Mouse (Mus musculus) embryo, embryonic 11 days (tissue): Measurements from ENCODE around the gene Akt1s1.
A peak's percentile ranks its signal among the peaks of the same experiment; 100 is the strongest.

ENCODE experiments used
- DNase-seq: peaks from one replicate; pipeline ENCODE4 v3.0.0-alpha.2; 2015

The Akt1s1 gene

DNA sequence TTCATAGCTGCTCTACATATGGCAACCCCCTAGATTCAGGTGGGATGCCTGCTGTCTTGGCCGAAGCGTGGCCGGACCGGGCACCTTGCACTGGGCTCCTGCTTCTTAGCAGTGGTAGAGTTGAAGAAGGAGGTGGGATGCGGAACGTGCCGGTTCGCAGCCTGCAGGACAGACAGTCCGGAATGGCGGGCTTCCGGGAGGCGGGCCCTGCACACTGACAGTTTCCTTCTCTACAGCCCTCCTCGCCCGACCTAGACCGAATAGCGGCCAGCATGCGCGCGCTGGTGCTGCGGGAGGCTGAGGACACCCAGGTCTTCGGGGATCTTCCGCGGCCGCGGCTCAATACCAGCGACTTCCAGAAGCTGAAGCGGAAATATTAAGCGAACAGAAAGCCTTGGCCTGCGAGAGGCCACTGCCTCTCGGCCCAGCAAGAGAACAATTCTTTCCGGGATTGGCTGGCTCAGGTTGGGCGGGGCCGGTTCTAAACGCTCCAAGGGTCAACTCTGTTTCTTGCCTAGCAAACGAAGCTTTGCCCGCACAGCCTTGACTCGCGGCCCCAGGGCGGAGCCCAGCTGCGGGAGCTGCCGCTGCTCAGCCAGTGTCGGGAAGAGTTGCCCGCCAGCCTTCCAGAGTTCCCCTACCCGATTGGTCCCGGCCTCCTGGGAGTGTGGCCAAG lies 5.7 kb downstream of the Akt1s1 start:
- DNase-seq: peak; percentile 88

DNA sequence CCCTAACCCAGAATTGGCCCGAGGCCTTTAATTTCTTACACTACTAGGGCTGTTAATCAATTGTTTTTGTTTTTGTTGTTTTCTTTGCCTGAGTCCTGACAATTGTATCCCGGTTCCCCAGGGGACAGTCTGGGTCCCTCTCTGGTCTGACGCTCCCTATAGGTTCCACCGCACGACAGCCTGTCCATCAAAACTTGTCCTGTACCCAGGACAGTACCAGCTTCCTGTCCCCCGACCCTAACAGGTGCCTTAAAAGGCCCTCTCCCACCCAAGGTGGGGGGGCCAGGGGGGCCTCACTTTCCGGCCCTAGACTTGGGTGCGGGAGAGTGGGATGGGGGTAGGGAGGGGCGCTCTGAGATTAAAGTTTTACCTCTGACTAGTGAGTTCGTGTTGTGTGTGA lies 6.2 kb downstream of the Akt1s1 start:
- DNase-seq: no peak

DNA sequence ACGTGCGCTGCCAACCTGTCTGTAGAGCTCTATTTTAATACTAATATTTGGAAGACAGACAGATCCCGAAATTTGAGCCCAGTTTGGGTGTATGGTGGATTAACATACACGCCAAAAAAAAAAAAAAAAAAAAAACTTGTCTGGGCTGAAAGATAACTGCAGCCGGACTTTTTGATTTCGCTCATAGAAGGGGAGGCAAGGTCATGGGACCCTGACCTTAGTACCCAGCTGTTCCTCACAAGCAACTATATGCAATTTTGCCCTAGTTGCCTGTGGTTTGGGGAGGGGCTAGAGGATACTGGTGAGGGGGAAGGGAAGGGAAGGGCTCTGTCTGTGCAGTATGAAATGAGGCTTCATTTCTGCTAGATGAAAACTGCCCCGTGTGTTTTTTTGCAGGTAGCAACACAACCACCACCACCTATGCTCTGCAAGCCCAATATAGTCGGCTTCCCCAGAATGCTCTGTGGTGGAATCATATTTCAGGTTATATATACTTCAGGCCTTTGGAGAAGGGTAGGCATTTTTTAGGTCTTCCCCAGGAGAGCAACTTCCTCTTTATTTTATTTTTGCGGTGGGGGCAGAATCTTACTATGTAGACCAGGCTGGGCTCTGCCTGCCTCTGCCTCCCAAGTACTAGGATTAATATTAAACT lies 7.6 kb downstream of the Akt1s1 start:
- DNase-seq: no peak

DNA sequence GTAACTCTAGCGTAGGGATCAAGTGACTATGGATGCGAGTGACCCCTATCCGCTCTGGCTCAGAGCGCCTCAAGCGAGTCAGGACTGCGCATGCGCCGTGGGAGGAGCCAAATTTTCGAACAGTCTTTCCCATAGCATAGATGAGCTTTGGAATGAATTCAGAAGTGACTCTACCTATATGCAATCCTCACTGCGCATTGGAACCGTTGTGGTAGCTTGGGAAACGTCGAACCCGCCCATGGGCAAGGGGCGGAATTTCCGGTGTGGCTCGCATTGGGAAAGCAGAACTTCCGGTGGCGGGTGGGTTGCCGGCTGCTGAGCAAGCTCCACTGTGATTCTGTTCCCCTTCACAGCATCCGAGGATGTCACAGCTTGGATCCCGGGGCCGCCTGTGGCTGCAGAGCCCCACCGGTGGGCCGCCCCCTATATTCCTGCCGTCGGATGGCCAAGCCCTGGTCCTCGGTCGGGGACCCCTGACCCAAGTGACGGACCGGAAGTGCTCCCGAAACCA lies 8.3 kb downstream of the Akt1s1 start, which contains the start of gene Pnkp:
Gene Pnkp (plus strand): TSS at position 98 of the 511 bp plus-strand sequence.
- DNase-seq: peak; percentile 93

DNA sequence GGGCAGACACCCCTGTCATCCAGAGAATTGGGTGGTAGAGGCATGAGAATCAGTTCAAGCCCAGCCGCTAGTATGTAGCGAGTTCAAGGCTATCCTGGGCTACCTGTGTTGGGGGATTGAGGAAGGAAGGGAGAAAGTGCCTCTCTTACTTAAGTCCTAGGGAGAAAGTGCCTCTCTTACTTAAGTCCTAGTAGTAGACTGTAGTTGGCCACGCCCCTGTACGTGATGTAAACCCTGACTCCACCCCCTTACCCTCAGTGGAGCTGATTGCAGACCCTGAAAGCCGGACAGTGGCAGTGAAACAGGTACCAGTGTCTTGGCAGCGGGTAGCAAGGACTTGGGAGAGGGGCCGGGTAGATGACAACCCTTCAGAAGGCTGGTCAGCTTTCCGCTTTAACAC lies 9.1 kb downstream of the Akt1s1 start:
- peak; percentile 59 for DNase-seq

DNA sequence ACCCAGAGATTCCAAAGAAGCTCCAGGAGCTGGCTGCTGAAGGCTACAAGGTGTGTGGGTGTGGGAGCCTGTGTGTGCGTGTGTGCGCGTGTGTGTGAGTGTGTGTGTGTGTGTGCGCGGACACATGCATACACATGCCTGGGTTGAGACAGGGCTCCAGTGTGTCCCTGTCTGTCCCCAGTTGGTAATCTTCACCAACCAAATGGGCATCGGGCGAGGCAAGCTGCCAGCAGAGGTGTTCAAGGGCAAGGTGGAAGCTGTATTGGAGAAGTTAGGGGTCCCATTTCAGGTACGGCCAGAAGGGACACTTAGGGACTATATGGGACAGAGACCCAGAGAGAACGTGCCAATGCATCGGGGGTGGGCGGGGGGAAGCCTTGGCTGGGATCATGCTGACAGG lies 11.1 kb downstream of the Akt1s1 start:
- DNase-seq: no peak

DNA sequence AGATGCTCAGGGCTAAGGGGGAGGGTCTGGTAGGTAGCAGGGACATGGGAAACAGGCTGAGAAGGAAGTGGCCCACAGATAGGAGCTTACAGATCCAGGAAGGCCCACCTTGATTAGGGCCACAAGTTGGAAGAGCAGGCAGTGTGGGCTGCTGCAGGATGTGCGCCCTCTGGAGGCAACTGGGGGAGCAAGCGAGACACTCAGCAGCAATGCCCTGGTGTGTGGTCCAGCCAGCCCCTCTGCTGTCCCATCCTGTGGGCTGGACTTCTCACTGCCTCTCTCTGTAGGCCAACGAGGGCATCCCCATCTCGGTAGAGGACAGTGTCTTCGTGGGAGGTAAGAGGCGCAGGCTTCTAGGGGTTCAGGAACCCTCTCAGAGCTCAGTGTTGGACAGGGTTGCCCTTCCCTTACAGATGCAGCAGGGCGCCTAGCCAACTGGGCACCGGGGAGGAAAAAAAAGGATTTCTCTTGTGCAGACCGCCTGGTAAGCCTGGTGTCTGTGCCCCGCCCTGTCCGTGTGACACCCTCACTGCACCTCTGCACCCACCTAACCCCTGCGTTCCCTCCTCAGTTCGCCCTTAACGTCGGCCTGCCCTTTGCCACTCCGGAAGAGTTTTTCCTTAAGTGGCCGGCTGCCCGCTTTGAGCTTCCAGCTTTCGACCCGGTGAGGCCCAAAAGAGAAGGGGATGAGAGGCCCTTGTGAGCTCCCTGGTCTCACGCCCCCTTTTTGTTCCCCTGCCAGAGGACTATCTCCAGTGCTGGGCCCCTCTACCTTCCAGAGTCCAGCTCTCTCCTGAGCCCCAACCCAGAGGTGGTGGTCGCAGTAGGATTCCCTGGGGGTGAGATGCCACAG lies 12.0 kb downstream of the Akt1s1 start:
- DNase-seq: peak; percentile 84

DNA sequence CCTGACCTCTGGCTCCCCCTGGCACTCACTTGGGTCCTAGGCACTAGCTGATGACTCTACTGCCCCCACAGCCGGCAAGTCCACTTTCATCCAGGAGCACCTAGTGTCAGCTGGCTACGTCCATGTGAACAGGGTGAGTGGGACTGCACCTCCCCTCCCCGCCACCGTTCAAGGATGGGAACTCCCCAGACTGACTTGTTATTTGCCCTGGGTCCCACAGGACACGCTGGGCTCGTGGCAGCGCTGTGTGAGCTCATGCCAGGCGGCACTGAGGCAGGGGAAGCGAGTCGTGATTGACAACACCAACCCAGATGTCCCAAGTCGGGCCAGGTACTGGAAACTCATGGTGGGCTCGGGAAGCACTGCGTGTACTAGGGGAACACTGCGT lies 12.6 kb downstream of the Akt1s1 start:
- DNase-seq: no peak

DNA sequence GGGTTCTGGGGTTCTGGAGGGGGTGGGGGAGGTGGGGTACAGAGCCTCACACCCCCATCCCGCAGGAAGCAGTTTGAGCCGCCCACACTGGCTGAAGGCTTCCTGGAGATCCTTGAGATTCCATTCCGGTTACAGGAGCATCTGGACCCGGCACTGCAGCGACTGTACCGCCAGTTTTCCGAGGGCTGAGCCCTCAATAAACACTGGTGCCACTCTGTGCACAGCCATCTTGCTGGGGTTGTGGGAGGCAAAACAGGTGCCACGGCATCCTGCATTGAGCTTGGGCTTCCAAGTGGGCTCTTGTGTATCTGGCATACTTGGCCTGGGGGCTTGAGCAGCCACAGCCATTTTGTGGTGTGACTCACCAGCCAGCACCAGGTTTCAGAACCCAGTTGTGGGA lies 13.6 kb downstream of the Akt1s1 start:
- DNase-seq: no peak

DNA sequence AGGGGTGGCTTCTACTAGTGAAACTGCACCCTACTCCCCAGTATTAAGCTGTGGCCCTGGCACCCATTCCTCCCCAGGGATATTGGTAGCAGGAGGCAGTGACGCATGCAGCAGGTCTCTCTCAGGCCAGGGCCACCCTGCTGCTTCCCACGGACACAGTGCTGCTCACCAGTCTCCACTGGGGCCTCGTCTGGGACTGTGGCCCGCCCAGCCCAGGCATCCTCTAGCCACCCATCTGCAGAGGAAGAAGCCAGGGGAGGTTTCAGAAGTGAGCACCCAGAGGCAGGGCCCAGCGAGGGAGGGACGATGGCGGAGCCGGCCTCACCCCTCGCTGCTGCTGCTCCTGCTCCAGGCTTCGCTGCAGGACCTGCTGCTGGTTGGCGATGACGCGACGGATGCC lies 14.4 kb downstream of the Akt1s1 start:
- DNase-seq: no peak

DNA sequence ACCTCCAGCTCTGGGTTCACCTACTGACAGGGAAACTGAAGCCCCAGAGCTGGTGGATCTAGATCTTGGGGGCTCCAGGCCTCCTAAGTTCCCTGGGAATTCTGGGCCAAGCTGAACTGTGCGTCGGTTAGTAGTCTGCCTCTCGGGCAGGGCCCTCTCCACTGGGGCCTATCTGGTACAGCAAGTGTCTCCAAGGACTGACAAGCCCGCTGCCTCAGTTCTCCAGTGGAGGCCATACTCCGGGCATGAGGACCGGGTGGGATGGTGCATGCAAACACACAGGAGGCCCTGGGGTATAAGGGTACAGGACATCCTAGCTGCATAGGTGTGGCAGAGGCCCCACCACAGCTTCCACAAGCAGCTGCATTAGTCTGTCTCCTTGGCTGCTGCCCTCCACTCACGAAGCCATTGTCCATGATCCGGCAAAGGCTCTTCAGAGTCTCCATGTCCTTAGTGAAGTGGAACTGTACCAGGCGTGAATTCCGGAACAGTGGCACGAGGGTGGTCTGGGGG lies 15.2 kb downstream of the Akt1s1 start:
- DNase-seq: no peak

DNA sequence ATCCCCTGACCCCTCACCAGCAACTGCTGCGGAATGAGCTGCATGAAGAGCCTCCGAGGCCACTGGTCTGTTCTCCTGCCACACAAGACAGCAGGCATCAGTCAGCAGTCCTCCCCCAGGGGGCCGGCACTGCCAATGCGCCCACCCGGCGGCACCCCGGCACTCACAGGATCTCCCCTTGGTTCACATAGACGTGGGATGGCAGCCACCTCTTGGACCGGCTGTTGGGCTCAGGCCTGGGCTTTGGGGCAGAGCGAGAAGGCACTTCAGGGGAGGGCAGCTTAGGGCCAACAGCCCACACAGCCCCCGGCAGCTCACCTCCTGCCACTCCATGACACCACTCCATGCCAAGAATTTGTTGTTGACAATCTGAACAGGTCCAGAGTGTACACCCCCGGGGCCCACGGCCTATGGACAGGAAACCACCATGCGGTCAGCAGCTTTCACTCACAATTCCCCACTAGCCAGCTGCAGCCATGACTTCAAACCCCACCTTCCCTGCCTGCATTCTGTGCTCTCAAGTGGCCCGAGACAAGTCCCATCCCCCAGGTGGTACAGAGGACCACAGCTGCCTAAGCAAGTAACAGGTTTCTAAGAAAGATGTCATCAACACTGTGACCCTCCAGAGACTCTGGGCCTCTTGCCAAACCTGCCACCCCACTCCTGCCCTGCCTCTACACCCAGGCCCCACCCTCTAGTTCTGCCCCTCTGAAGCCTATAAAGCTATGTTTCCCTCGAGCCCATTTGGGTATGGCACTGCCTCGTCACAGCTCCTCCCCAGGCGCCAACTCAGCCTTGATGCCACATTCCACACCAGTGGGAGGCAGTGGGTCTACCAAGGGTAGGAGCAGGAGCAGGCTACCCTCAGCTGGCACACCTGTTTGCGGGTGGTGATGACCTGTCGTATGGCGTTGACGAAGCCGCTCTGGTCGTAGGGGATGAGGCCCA lies 16.1 kb downstream of the Akt1s1 start:
- DNase-seq: no peak

DNA sequence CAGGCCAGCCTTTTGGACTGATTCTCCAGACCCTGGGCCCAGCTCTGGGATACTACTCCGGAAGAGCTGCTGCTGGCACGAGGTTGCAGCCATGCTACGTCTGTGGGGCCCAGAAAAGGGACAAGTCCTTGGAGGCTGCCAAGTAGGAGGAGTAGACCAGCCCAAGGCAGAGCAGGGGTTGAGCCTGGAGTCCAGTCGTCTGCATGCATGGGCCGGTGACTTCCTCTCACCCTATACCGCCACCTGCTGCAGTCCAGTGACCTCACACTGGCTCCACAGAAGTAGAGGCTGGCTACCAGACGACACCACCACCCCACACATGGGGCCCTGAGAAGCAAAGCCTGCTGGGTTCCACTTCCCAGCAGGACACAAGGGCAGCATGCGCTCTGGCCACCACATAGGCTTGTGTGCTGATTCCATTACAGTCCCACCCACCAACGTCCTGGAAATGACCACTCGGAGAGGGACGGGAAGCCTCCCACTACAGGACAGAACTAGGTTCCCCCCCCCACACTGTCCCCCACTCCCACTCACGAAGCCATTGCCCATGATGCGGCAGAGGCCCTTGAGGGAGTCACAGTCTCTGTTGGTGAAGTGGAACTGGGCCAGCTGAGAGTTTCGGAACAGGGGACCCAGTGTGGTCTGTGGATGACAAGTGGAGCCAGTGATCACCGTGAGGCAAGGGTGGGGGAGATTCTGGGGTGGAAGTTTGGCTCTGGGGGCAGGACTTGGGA lies 17.7 kb downstream of the Akt1s1 start:
- DNase-seq: no peak

DNA sequence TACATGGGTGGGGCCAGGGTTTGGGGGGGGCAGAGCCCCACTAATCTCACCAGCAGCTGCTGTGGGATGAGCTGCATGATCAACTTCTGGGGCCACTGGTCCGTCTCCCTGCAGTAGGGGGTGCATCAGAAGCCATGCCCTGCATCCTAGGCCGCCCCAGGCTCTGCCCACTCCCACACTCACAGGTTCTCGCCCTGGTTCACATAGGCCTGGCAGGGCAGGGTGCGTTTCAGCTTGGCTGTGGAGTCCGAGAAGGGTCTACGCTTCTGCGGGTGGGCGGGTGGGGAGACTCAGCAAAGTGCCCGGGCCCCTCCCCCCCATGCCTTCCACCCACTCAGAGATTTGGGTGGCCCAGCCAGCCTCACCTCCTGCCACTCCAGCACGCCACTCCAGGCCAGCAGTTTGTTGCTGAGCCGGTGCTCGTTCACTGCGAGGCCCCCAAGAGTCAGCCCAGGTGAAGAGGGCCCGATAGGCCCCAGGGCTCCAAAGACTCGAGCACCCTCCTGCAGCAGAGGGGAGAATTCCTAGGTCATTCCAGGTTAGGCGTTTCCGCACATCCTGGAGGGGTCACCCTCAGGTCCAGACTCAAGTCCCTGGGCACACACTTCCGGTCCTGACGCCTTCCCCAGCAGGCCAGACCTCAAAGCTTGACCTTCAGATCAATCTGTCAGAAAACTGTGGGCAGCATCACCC lies 18.4 kb downstream of the Akt1s1 start:
- no peak for DNase-seq

DNA sequence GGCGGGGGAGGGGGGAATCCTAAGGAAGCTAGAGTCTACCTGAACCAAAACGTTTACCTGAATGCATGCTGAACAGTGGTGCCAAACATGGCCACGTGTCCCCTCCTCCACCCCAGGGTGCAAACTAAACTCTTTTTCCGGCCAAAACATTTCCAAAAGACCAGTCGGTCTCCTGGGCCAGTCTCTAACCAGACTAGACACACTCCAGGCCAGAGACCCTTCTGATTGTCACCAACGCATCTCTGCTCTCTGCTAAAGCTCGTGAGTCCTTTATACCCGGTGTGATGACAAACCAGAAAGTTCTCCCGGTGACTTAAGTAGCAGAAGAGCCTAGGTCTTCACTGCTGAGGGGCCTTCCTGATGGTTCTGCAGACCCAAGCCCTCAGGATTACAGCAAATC lies 19.0 kb downstream of the Akt1s1 start:
- DNase-seq: no peak

DNA sequence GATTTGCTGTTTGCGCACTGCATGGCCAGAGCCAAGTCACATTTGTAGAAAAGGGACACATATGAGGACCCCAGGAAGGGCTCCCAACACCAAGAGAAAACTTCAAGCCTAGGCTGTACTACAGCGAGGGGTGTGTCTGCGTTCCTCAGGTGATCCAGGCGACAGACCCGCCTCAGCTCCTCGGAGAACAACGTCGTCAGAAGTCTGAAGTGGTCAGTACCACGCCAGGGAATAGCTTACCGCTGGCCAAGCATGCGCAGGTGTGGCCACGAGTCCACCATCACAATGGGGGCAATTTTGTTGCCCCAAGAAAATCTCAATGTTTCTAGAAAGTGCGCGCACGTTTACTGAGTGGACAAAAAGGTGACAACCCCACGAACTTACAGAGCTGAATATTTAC lies 19.7 kb downstream of the Akt1s1 start:
- DNase-seq: no peak

DNA sequence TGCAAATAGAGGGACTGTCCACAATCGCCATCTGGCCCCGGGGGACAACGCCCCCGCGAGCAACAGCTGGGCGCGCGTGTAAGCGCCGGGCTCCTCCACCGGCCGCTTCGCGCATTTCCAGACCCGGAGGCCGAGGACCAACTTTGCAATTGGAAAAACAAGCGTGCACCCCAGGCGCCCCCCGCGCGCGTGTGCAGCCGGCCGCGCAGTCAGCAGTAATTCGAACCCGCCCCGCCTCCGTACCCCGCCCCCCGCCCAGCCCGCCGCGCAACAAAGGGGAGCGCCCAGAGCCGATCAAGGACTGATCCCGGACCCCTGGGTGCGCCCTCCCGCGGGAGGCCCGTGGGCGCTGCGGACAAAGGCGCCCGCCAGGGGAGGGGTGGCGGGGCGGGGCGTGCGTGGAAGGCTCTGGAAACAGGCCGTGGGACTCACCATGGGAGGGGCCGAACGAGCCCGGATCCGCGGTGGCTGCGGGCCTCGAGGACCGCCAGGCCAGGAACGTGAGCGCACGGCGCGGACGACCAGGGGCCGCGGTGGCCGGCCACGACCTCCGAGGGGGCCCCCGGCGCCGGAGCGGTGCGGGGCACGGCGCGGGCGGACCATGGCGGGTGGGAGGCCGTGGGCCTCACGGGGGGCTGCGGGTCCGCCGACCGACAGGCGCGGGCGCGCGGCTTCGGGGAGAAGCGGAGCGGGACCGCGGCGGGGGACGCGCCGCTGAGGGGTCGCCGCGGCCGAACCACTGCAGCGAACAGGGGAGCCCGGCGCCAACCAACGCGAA lies 20.3 kb downstream of the Akt1s1 start:
- peak; percentile 83 for DNase-seq

DNA sequence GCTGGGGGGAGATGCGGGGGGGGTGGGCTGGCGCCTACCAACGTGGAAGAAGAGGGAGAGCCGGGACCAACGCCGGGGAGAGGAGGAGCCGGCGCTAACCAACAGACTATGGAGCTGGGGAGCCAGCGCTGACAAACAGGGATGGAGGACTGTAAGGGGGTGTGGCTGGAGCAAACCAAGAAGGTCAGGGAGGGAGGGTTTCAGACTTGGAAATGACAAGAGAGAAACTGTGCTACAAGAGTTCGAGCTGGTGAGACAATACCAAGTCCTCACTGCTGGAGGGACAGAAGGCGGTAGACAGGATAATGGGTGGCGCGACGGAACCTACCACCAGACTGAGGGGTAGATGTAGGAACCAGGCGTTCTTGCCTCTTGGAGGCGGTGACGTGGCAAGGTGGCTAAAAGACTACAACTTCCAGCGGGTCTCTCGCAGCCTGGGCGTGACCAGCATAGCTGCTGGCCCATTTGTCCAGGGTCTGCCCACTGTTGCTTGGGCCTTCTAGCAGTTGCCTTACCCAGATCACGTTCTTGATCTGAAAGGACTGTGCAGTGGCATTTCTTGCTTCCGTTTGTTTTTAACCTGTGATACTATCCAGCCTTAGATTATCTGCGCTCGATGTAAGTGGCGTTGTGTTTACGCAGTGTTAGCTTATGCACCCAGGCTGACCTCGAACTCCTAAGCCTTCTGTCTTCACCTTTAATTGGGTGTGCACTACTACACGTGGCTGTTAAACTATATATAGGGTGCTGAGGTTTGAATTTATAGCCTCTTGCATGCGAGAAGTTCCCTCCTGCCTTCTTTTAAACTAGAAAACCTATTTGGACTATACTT lies 21.1 kb downstream of the Akt1s1 start, which contains the start of gene Ptov1:
Gene Ptov1 (minus strand): TSS at position 92 of the 832 bp plus-strand sequence.
- DNase-seq: peak; percentile 95

DNA sequence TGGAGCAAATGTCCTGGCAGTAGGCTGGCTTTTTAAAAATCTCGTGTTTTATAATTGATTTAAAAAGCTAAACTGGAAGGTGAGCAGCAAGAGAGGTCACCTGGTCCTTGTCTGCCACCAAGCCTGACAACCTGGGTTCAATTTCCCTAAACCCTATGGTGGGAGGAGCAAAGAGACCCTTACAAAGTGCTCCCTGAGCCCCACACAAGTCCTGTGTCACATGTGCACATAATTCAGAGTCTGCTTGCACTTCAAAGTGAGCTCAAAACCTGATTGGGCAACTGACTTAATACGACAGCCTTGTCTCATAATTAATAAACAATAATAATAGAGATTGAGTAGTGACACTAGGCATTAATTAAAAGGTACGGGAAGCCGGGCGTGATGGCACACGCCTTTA lies 21.8 kb downstream of the Akt1s1 start:
- no peak for DNase-seq
